Mouse (Mus musculus) layer of hippocampus, adult 11-12 months (tissue): ENCODE data around the gene Cbfa2t3.
"Not testable (repeated sequence)": the region's sequence is repeated elsewhere in the genome, so short reads cannot be mapped to it uniquely, and the experiment has no call there.

ENCODE experiments used
- DNase-seq: peaks from one replicate; pipeline ENCODE4 v3.0.0; 2022; ENCODE audit warnings: low spot score

The Cbfa2t3 gene

DNA sequence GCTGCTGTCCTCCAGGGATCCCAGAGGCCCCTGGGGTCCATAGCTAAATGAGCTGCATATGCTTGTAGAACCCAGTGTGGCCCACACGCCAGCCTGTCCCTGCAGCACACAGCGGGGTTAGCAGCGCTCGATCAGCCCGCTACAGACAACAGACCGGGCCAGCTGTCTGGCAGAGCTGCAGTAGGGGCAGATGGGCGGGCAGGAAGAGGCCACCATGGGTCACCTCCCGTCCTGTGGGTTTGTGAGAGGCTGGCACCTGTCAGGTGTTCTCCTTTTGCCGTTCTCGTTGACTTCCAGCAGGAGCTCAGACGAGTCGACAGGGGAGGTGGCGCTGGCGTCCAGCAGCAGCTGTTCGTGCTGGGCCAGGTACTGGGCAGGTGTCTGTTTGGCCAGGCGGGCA lies 60.3 kb downstream of the Cbfa2t3 start:
- no peak for DNase-seq

DNA sequence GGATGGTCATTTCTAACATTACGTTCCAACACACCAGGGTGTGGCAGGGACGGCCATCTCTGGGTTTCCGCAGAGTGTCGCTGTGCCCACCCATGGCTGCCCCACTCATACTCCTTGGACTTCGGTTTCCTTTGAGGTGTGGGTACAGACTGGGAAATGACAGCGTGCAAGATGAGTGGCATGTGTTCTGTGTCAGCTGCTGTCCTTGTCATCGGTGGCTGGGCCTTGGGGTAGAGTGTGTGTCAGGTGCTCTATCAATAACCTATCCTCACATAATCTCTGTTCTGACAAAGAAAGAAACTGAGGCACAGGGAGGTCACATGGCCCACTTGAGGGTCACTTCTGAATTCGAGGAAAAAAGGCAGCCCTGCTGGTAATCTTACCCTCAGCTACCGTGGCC lies 61.7 kb downstream of the Cbfa2t3 start:
- no peak for DNase-seq

DNA sequence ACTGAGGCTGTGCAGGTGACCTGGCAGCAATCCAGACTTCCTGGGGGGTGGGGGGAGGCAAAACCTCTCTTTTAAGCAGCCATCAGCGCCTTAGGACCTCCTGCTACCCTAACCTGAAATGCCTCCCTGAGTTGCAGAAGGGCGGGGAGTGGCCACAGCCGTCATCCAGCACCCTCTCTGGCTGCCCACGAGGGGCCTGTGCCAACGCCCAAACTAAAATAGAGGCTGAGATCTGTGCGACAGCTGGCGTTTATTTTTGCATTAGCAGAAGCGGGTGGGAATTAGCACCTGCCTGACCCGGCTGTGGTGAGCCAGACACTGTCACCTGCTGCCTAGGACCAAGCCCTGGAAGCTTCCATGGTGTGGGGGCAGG lies 62.1 kb downstream of the Cbfa2t3 start:
- DNase-seq: no peak

DNA sequence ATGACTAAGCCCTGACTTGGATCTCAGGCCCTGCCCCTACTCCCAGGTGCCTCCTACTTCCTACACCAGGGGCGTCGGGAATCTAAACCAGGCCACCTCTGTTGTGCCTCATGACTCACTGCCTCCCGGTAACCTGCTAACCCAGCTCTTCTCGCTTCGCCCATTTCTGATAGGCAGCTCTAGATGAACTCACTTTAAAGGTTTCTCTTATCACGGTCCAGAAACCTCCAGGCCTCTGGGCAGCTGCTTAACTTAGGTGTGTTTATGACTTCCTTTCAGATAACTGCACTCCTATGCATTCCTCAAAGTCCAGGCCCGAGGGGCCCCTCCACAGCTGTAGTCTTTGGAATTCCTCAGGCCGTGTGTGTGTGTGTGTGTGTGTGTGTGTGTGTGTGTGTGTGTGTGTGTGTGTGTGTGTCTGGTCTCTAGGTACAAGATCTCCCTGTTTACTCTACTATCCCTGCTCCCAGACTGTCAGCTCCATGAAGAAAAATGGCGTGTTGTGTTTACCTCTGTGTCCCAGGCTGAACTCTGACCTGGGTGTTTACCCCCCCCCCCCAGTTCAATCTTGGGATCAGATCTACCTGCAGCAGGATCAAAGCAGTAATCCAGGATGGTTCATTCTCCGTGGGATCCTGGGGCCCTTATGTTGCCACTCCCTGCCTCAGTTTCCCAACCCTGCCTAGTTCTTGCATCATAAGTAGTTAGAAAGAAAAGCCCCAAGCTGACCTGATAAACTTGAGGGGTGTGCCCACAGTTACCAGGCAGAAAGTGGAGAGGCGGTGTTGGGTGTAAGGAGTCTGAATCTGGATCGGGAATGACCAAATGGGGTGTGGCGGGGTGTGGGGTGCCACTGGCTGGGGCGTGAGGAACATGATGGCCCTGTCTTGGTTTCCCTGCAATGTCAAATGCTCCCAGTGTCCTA lies 62.8 kb downstream of the Cbfa2t3 start:
- no peak for DNase-seq

DNA sequence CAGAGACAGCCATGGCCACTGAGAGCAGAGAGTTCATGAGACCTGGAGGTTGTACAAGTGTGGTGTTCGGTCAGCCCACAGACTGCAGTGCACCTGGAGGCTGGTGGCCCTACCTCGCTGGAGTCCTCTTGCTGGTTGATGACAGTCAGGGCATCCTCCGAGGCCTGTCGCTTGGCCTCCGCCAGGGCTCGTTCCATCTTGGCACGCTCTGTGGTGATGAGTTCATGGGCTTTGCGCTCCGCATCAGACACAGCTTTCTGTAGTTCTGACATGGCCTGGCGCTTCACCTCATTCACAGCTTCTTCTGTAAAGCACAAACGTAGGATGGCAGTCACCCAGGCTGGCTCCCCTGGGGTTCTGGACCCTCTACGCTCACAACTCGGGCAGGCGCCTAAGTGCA lies 65.7 kb downstream of the Cbfa2t3 start:
- DNase-seq: no peak

DNA sequence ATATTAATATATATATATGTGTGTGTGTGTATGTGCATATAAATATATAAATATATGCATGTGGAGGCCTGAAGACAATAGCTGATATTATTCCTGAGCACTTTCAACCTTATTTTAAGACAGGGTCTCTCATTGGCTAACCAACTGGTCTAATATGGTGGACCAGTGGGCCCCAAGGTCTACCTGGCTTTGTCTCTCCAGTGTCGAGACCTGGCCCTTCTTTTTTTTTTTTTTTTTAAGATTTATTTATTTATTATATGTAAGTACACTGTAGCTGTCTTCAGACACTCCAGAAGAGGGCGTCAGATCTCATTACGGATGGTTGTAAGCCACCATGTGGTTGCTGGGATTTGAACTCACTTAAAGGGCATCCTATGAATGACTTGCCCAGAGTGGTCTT lies 66.8 kb downstream of the Cbfa2t3 start:
- DNase-seq: not testable (repeated sequence)

DNA sequence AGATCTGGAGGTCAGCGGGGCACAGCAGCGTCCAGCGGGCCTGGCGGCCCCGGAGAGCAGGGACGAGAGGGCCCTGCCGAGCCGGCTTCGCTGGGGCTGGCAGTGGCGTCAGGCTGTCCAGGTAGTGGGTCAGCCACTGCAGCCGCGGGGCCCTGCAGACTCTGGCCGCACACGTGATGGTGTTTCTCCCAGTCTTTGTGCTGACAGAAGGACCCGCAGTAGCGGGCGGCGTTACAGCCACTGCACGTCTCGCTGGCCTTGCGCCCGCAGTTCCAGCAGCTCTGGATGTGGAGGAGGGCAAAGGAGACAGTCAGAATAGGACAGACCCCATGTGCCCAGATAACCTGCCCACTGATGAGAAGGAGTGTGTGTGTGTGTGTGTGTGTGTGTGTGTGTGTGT lies 68.2 kb downstream of the Cbfa2t3 start:
- no peak for DNase-seq

DNA sequence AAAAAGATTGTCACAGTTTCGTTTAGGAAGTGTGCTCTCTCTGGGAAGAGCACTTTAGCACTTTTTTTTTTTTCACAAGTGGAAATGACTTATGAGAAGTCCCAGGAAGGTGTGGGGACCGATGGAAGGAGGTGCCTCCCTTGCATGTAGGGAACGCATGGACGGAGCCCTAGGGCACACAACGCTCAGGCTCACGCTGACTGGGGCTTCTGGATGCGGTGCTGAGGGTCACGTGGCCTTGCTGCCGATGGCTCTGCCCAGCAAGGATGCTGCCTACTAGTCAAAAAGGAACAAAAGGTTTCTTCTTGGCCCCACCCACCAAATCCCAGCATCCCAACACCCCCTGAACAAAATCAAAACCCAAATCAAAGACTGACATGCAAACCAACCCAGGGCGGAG lies 69.5 kb downstream of the Cbfa2t3 start:
- no peak for DNase-seq

DNA sequence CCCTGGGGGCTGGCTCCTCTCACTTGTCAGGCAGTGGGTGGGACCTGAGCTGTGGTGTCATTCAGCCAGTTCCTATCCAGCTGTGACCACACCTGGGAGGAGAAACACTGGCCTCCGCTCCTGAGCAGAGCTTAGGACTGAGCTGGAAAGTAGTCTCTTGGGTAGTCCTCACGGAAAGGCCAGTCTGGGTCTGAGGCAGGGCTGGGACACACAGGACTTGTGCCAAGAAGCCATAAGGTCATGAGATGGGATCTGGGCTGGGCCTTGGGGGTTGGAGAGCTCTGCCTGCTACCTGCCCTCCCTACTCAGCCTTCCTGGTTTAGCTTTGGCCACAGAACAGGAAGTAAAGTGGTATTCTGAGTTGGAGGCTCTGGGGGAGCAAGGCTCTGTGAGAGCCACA lies 72.0 kb downstream of the Cbfa2t3 start:
- DNase-seq: no peak

DNA sequence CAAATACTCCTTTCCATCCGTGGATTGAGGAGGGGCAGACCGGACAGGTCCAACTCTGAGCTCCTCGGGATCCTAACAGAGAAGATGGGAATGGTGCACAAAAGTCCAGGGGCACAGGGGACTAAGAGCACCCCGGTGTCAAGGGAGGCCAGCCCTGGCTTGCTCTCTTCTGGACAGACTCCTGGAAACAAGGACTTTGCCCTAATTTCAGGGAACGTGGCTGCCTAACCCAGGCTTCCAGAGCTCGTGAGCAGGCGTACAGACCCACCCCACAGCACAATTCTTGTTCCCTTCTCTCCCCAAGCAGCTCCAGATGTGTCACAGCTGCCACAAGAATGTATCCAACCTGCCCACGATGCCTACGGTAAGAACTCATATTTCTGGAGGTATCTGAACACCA lies 73.1 kb downstream of the Cbfa2t3 start:
- no peak for DNase-seq

DNA sequence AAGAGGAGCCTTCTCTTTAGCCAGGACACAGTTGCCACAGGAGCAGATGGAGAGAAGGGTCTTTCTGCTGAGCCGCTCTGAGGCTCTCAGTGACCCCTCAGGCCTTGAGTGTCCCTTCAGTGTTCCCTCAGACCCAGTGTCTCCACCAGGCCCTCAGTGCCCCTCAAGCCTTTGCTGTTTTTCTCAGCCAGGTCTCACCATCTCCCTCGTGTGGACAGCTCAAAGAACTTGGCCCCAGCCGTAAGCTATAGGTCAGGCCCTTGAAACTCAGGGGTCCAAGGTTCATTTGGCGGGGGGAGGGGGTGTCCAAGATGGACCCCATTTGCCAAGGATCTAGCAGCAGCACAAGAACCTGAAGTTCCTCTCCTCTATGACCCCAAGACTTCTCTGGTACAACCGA lies 74.3 kb downstream of the Cbfa2t3 start:
- no peak for DNase-seq

DNA sequence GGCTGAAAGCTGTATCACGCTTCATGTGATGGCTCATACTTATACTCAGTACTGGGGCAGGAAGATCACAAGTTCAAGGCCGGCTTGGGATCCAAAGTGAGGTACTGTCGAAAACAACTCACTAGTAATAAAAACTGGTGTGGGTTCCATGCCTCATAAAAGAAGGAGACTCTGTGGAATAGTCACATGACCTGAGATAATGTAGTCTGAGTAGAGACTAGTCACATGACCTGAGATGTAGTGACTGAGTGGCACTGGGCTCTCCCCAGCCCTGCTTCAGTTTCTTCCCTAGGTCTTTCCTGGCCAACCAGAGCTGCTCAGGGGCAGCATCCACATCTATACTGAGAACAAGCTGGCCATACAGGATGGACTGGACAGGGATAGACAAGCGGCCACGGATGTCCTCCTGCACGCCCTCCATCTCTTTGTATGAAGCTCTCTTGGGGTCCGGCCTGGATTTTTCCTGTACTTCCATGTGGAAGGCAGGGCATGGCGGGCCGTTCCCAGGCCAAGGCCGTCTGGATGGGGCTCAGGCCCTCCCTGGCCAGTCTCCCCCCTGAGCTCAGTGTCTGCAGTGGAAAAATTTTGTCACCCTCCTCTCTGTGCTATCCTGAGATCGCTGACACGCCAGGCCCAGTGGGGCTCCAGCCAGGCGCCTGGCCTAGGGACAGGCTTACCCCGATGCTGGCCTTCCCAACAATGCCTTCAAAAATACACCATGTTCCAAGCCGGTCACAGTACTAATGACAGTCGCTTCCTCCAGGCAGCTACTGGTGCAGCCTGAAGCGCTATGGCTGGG lies 74.9 kb downstream of the Cbfa2t3 start:
- DNase-seq: no peak

DNA sequence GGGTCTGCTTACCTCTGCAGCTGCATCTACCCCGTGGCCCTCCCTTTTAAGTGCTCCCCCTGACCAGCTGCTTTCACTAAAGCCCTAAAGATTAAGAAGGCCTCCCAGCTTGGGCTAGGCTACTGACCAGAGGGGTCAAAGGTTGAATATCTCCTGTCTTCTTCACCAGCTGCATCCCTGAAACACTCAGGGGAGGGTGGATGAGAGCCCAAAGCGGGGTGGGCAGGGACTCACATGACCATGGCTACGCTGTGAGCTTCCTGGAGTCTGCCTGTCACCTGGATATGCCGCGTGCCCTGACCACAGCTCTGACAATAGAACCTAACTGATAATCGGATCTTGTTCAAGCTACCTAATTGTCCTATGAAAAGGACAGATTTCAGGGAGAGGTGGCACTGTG lies 76.2 kb downstream of the Cbfa2t3 start, which contains the start of gene Pabpn1l:
Gene Pabpn1l (minus strand): TSS at position 13 of the 400 bp plus-strand sequence.
- no peak for DNase-seq

DNA sequence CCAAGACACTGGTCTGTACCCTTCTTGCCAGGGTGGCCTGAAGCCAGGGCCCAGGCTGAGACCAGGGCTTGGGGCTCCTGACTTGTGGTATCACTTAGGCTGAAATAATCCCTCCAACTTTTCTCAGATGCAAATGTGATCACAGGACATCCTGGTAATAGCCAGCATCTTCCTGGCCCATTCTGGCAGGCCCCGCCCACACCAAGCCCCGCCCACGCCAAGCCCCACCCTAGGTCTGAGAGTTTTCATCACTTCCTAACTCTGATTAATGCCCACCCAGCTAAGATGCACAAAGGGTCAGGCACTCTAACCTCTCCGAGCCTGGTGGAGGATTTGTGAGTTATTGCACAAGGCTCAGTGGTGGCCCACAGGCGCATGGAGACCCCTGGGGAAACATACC lies 78.5 kb downstream of the Cbfa2t3 start:
- DNase-seq: no peak

DNA sequence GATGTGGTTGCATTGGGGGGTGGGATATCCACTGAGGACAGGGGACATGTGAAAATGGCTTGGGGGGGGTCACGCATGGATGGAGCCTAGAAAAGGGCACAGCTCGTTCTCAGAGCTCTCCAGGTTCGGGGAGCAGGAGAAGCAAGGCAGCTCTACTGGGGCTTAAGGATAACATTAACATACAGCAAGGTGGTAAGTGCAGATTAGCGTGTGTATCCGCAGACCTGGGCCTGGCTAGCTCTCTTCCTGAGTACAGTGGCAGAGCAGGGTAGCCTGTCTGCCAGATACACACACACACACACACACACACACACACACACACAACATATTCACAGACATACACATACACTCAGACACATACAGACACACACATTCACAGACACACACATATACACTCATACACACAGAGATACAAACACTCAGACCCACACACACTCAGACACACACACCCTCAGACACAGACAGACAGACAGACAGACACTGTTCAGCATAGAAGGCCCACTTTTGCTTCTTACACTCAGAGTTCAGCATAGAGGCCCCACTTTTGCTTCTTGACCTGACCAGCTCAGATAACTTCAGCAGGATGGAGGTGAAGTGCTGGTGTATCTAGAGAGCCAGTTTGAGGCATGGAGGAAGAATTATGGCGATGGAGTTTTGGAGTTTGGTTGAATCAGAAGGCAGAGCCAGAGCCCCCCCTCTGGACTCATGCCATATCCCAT lies 80.1 kb downstream of the Cbfa2t3 start:
- DNase-seq: no peak

DNA sequence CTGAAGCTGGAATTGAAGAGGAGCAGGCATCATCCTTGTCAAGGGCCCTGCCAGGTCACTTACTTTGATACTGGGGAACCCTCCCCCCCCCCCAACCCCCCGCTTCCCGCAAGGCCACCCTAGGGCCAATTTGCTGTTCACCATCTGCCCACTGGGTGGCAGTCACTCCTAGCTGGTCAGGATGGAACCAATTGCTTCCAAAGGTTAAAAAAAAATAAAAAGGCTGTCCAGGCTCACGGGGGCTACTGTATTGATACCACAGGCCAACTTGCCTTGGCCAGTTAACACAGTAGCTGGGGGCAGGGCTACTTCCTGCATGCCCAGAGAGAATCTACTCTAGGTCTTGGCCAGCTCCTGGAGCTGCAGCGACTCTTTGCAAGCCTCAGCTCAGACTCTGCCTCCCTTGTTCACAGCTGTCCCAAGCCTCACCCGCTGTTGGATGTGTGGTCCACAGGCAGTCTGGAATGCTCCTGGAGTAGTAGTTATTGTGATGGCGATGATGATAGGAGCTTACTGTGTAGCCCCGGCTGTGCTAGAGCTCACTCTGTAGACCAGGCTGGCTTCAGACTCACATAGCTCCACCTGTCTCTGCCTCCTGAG lies 80.9 kb downstream of the Cbfa2t3 start:
- DNase-seq: peak; percentile 81

DNA sequence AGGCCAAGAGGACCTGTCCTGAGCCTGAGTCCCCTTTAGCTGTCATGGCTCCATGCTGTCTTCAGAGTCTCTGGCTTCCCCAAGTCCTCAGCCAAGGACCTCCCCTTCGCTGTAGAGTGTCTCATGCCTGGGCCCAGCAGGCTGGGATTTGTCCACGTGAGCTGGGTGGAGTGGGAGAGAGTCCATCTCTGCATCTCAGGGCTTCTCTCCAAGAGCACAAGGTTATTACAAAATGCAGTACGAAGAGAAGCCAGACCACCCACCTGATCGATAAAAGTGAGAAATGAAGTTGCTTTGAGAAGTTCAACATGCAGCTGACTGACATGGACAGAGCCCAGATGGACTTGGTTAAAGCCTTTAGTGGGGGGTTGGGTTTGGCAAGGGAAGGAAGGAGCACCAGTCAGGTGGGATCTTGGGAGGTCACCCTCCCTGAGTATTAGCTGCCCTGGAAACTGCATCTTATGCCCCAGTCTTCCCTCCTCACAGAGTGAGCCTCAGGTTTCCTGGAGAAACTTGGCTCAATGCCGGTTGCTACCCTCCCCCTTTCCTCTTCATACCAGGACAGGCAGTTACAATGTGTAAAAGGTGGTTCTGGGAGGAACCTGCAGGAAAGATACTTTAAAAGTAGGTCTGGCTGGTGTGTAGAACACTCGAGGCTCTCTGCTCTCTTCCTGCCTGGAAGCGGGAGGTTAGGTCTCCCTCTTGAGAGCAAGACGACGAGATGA lies 82.6 kb downstream of the Cbfa2t3 start:
- no peak for DNase-seq

DNA sequence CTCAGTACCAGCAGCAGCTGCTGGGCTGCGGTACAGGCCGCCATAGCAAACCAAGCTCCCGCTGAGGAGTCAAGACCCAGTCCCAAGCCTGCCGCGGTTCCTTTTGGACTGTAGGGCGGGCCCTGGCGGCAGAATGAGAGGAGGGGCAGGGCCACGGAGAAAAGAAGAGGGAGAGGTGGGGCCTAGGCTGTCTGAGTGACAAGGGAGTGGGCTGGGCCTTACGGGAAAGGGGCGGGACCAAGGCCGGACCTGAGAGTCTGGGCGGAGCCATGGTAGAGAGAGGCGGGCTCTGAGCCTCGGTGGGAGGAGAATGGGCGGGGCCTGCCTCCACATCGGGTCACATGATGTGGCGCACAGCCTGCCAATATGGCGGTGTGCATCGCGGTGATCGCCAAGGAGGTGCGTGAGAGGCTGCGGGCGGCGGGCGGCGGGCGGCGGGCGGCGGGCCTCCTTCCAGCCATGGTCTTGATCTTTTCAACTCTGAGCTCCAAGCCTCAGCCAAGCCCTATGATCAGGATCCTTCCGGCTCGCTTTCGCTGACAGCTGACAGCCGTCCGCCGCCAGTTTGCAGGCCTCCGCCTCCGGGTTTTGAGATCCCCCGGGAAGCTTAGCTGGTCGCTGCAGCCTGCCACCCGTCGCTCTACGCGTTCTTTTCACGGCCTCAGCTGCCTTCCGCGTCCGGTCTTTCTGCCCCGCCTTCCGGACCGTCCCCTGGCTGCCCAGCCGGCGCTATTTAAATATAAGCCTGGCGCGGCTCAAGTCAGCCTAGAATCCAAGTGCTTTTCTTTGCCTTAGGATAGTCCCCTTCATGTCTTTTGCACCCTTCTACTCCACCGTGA lies 87.4 kb downstream of the Cbfa2t3 start, which contains the start of the genes Galns and Trappc2l:
Gene Galns (minus strand): TSS at position 169 of the 839 bp plus-strand sequence.
Gene Trappc2l (plus strand): TSS at position 346 of the 839 bp plus-strand sequence.
- peak; percentile 97 for DNase-seq

DNA sequence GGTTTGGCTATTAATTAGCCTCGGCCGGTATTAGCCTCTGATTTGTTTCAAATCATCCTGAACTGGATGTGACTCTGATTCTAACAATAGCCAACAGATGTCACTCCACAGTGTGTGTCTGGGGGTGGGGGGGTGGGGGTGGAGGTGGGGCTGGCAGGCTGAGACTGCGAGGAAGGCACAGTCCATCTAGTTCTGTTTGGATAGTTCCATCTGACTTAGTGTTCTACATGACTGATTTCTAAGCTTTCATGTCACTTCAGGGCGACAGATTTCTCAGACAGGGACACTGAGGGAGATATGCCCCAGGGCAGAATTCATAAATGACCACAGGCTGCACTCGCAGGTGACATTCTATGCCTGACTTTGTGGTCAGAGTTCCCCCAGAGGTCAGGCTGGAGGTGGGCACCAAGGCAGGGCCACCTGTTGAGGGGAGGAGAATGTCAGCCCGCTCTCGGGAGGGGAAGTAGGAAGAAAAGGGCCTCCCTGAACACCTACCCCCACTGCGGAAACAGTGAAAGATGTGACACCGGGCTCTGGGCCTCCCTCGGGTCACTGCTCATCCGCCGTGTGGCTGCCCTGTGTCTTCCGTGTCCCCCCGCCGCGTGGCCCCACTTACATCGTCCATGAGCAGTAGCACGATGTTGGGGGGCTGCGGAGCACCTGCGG lies 88.2 kb downstream of the Cbfa2t3 start:
- no peak for DNase-seq

DNA sequence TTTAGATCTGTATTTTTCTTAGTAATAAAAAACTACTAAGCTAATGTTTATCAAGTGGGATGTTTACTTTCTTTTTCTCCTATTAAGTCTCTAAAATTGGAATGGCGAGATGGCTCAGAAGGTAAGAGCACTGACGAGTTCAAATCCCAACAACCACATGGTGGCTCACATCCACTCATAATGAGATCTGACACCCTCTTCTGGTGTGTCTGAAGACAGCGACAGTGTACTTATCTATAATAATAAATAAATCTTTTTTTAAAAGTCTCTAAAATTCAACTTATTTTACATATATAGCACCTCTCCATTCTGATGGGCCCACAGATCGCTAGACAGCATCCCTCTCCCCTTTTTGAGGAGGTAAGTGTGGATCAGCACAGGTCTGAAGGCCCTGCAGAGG lies 88.7 kb downstream of the Cbfa2t3 start:
- DNase-seq: no peak
